Mouse (Mus musculus): ENCODE results near the gene Rcbtb2. TPM values are rescaled to one million over a fixed set of nuclear protein-coding genes. Genes with fewer than 3 reads are reported as not detected.
"Not testable (repeated sequence)": the region's sequence is repeated elsewhere in the genome, so short reads cannot be mapped to it uniquely, and the experiment has no call there.

The Rcbtb2 gene
- polyA plus RNA-seq, 1 experiment, result 27.0 TPM

- H3K4me1 ChIP-seq (ENCODE audit: control insufficient read depth, insufficient read depth, low read length), result no peaks in the 10 kb centered on the region
- H3K4me3 ChIP-seq (replicated peaks; ENCODE audit: insufficient read depth, low read depth, low read length), result no peak overlapping the region
- no peak for TF ChIP-seq POLR2A (IDR thresholded peaks at IDR 0.05; ENCODE audit: borderline replicate concordance, insufficient read depth, low read length)
- no peak for TF ChIP-seq CTCF (IDR thresholded peaks at IDR 0.05; ENCODE audit: borderline replicate concordance, insufficient read depth, low read depth, low read length)
- H3K27me3 ChIP-seq (ENCODE audit: control insufficient read depth, insufficient read depth, low read length), result no peaks in the 10 kb centered on the region
- 88% methylated on average over 7 of the region's 7 CpGs for WGBS
- no peak overlapping the region for H3K27ac ChIP-seq (ENCODE audit: insufficient read depth, low read length)
- no peak for DNase-seq
Observed at GRCm38 (mm10) chr14:73107371-73107770, 15.5 kb upstream of the Rcbtb2 start.

GRCm38 (mm10) chr14:73107952-73108351, 14.9 kb upstream of the Rcbtb2 start:
- no peaks in the 10 kb centered on the region for H3K4me1 ChIP-seq (ENCODE audit: control insufficient read depth, insufficient read depth, low read length)
- no peaks in the 10 kb centered on the region for H3K27me3 ChIP-seq (ENCODE audit: control insufficient read depth, insufficient read depth, low read length)
- no peak for DNase-seq
- WGBS, result 95% methylated on average over 6 of the region's 6 CpGs
- H3K4me3 ChIP-seq (replicated peaks; ENCODE audit: insufficient read depth, low read depth, low read length), result no peak overlapping the region
- no peak for TF ChIP-seq CTCF (IDR thresholded peaks at IDR 0.05; ENCODE audit: borderline replicate concordance, insufficient read depth, low read depth, low read length)
- no peak for TF ChIP-seq POLR2A (IDR thresholded peaks at IDR 0.05; ENCODE audit: borderline replicate concordance, insufficient read depth, low read length)
- H3K27ac ChIP-seq (ENCODE audit: insufficient read depth, low read length), result no peak overlapping the region

GRCm38 (mm10) chr14:73110682-73111081, 12.2 kb upstream of the Rcbtb2 start:
- DNase-seq, result no peak
- no peak overlapping the region for H3K27ac ChIP-seq (ENCODE audit: insufficient read depth, low read length)
- H3K4me3 ChIP-seq (replicated peaks; ENCODE audit: insufficient read depth, low read depth, low read length), result no peak overlapping the region
- WGBS, result 64% methylated on average over 3 of the region's 3 CpGs
- no peak for TF ChIP-seq POLR2A (IDR thresholded peaks at IDR 0.05; ENCODE audit: borderline replicate concordance, insufficient read depth, low read length)
- TF ChIP-seq CTCF (IDR thresholded peaks at IDR 0.05; ENCODE audit: borderline replicate concordance, insufficient read depth, low read depth, low read length), result no peak
- H3K4me1 ChIP-seq (ENCODE audit: control insufficient read depth, insufficient read depth, low read length), result no peaks in the 10 kb centered on the region
- H3K27me3 ChIP-seq (ENCODE audit: control insufficient read depth, insufficient read depth, low read length), result no peaks in the 10 kb centered on the region

- no peak for TF ChIP-seq POLR2A (IDR thresholded peaks at IDR 0.05; ENCODE audit: borderline replicate concordance, insufficient read depth, low read length)
- TF ChIP-seq CTCF (IDR thresholded peaks at IDR 0.05; ENCODE audit: borderline replicate concordance, insufficient read depth, low read depth, low read length), result no peak
- Histone ChIP-seq H3K27ac (ENCODE audit: insufficient read depth, low read length) (no peak overlapping the region), H3K27me3 (ENCODE audit: control insufficient read depth, insufficient read depth, low read length) (no peaks in the 10 kb centered on the region), H3K4me1 (ENCODE audit: control insufficient read depth, insufficient read depth, low read length) (no peaks in the 10 kb centered on the region), H3K4me3 (replicated peaks; ENCODE audit: insufficient read depth, low read depth, low read length) (no peak overlapping the region)
- DNase-seq, result no peak
- 63% methylated on average over 1 of the region's 1 CpGs for WGBS
Observed at GRCm38 (mm10) chr14:73111091-73111490, 11.7 kb upstream of the Rcbtb2 start.

GRCm38 (mm10) chr14:73112186-73112840, 10.5 kb upstream of the Rcbtb2 start:
- no peak for DNase-seq
- Histone ChIP-seq H3K4me1 (ENCODE audit: control insufficient read depth, insufficient read depth, low read length) (no peaks in the 10 kb centered on the region), H3K27me3 (ENCODE audit: control insufficient read depth, insufficient read depth, low read length) (no peaks in the 10 kb centered on the region), H3K27ac (ENCODE audit: insufficient read depth, low read length) (no peak overlapping the region), H3K4me3 (replicated peaks; ENCODE audit: insufficient read depth, low read depth, low read length) (no peak overlapping the region)
- 49% methylated on average over 12 of the region's 12 CpGs for WGBS
- no peak for TF ChIP-seq CTCF (IDR thresholded peaks at IDR 0.05; ENCODE audit: borderline replicate concordance, insufficient read depth, low read depth, low read length)
- TF ChIP-seq POLR2A (IDR thresholded peaks at IDR 0.05; ENCODE audit: borderline replicate concordance, insufficient read depth, low read length), result no peak

GRCm38 (mm10) chr14:73114952-73115351, 7.9 kb upstream of the Rcbtb2 start:
- not testable (repeated sequence) for H3K27ac ChIP-seq (ENCODE audit: insufficient read depth, low read length); H3K4me3 ChIP-seq (replicated peaks; ENCODE audit: insufficient read depth, low read depth, low read length); H3K4me1 ChIP-seq (ENCODE audit: control insufficient read depth, insufficient read depth, low read length); DNase-seq; H3K27me3 ChIP-seq (ENCODE audit: control insufficient read depth, insufficient read depth, low read length)
- 94% methylated on average over 3 of the region's 3 CpGs for WGBS

- Histone ChIP-seq H3K27ac (ENCODE audit: insufficient read depth, low read length) (no peak overlapping the region), H3K4me3 (replicated peaks; ENCODE audit: insufficient read depth, low read depth, low read length) (no peak overlapping the region), H3K4me1 (ENCODE audit: control insufficient read depth, insufficient read depth, low read length) (no peaks in the 10 kb centered on the region), H3K27me3 (ENCODE audit: control insufficient read depth, insufficient read depth, low read length) (no peaks in the 10 kb centered on the region)
- 88% methylated on average over 2 of the region's 2 CpGs for WGBS
- TF ChIP-seq CTCF (IDR thresholded peaks at IDR 0.05; ENCODE audit: borderline replicate concordance, insufficient read depth, low read depth, low read length) (no peak), POLR2A (IDR thresholded peaks at IDR 0.05; ENCODE audit: borderline replicate concordance, insufficient read depth, low read length) (no peak)
- no peak for DNase-seq
Observed at GRCm38 (mm10) chr14:73116301-73116700, 6.5 kb upstream of the Rcbtb2 start.

GRCm38 (mm10) chr14:73116938-73117337, 5.9 kb upstream of the Rcbtb2 start:
- Histone ChIP-seq H3K27me3 (ENCODE audit: control insufficient read depth, insufficient read depth, low read length) (no peaks in the 10 kb centered on the region), H3K27ac (ENCODE audit: insufficient read depth, low read length) (no peak overlapping the region), H3K4me1 (ENCODE audit: control insufficient read depth, insufficient read depth, low read length) (no peaks in the 10 kb centered on the region), H3K4me3 (replicated peaks; ENCODE audit: insufficient read depth, low read depth, low read length) (no peak overlapping the region)
- DNase-seq, result peak in 1 of 2 experiments; percentile 24
- WGBS, result 60% methylated on average over 9 of the region's 9 CpGs
- no peak for TF ChIP-seq CTCF (IDR thresholded peaks at IDR 0.05; ENCODE audit: borderline replicate concordance, insufficient read depth, low read depth, low read length)
- no peak for TF ChIP-seq POLR2A (IDR thresholded peaks at IDR 0.05; ENCODE audit: borderline replicate concordance, insufficient read depth, low read length)
